Mouse (Mus musculus): Measurements from ENCODE around the gene Dock11.

Dock11 gene

DNA sequence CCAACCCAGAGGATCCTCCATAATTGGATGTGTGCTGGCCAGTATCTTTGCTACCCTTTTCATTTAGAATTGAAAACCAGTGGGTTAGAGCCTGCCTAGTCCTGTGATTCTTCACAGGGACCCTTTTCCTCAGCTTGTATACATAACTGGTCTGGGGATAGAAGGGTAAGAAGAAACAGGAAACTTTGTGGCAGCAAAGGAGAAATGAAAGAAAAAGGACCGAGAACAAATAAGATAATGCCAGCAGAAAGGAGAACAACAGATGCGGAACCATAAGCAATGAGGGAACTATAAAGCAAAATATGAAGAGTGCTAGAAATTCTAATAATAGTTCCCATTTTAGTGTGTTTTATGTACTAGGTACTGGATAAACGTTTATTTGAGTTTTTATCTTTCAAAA is 212.7 kb downstream of the Dock11 start:
- no peak for ATAC-seq (ENCODE audit: low TSS enrichment)

DNA sequence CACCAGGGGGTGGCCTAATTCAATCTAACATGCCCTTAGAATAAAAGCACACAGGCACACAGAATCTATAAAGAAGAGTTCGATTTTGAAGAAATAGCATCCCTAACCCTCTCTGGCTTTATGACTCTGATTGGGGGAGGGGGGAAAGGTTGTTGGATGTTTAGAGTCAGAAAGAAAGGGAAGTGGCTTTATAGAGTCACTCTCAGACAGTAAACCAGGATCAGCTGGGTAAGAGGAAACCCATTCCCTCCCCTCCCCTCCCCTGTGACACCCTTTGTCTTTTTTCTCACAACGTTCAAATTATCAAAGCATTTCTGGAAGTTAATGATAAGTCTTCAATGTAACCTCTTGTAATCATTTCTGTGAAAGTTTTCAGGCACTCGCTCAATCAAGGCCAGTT is 220.0 kb downstream of the Dock11 start:
- no peak for ATAC-seq (ENCODE audit: low TSS enrichment)

DNA sequence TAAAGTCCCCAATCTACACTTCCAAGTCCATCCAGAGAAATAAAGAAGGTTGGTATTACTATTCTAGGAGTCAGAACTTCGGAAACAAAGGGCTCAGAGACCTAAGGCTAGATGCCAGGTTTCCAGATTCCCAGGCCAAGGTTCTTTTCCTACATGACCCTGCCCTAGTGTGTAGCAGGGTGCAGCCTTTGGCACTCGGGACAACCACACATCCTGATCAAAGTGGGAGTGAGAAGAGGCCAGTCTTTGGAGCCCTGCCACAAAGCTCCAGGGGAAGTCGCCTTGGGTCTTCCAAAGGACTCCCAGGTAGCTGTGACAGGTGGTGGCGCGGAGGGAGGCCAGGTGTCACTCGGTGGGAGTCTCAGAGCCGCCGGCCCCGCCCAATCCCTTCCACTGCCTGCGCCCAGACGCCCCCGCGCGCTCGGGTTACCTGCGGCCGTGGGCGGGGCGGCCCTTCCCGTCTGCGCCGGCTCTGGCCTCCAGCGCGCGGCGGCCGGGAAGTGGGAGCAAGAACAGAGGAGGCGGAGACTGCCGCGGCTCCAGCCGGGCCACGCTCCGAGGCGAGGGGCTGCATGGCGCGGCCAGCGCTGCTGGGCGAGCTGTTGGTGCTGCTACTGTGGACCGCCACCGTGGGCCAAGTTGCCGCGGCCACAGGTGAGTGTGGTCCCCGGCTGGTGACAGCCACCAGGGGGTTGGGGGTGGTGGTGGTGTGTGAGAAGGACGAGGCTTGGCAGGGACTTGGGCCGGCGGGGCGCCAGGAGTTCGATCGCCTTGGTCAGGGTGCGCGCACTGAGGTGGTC is 223.2 kb downstream of the Dock11 start, which contains the start of gene Il13ra1:
Gene Il13ra1, plus strand, starts transcription at position 489 of the 800 bp plus-strand sequence.
- 0 out of 2 replicates have a peak, but pooled peaks have one; percentile 13 for ATAC-seq (ENCODE audit: low TSS enrichment)

DNA sequence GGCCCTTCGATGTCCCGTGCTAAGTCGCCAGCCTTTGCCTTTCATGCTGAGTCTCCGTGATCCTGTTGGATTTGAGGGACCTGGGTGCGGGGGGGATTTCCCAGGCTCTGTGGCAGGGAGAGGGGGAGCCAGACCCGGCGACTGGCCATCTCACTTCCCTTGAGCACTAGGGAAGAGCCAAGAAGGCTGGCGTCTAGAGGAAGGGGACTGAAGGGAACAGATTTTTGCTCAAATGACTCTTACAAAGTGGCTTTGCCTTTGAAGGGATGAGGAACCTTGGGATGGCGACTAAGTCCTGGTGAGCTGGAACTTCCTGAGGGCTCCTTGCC is 223.8 kb downstream of the Dock11 start:
- ATAC-seq (ENCODE audit: low TSS enrichment): no peak

DNA sequence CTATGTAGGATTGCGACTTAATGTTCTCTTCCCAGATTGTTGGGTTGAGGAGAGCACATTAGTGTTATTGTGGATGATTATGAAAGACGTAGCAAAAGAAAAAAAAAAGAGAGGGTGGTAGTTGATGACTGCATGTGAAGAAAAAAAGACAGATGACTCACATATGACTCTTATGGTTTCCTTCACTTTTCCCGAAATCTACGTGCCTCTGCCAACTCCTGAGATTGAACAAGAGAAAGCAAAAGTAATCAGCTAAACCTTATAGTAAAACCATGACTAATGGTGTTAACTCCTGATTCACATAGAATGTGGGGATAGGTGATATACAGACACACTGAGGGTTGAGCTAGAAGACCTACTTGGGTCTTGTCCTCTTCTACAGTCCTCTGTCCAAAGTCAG is 226.5 kb downstream of the Dock11 start:
- ATAC-seq (ENCODE audit: low TSS enrichment): no peak
